Mouse (Mus musculus) intestine, postnatal 0 days (tissue): Measurements from ENCODE around the gene Amz2. TPM values are rescaled to one million over a fixed set of nuclear protein-coding genes. Genes with fewer than 3 reads are reported as not detected.
A peak's percentile ranks its signal among the peaks of the same experiment; 100 is the strongest.

Experiments used
- ATAC-seq: fragments of 200-750 bp; cut with Nextera tagmentation; 2 replicates; pipeline ENCODE4 v1.8.0; 2017; ENCODE audit warnings: mild to moderate bottlenecking, moderate TSS enrichment, moderate library complexity
- H3K27ac ChIP-seq: fragments of 300-500 bp; sonication (generic); 2 replicates; pipeline ENCODE4 v1.5.1; 2014; ENCODE audit warnings: mild to moderate bottlenecking, low read depth, low read length, moderate library complexity
- H3K27me3 ChIP-seq: fragments of 300-500 bp; sonication (generic); replicated peaks from 2 replicates; pipeline ENCODE4 v1.6.1; 2014; ENCODE audit warnings: low read length, mixed read lengths; ENCODE audit not compliant: control insufficient read depth, insufficient read depth
- H3K36me3 ChIP-seq: fragments of 300-500 bp; sonication (generic); 2 replicates; pipeline ENCODE4 v1.6.1; 2014; ENCODE audit warnings: mild to moderate bottlenecking, moderate library complexity; ENCODE audit not compliant: control insufficient read depth, insufficient read depth
- H3K4me1 ChIP-seq: fragments of 300-500 bp; sonication (generic); replicated peaks from 2 replicates; pipeline ENCODE4 v1.6.1; 2014; ENCODE audit warnings: antibody characterized with exemption, low read length, mixed read lengths; ENCODE audit not compliant: control insufficient read depth, insufficient read depth
- H3K4me2 ChIP-seq: fragments of 300-500 bp; sonication (generic); replicated peaks from 2 replicates; pipeline ENCODE4 v1.6.1; 2014; ENCODE audit warnings: low read depth, mild to moderate bottlenecking, moderate library complexity
- H3K4me3 ChIP-seq: fragments of 300-500 bp; sonication (generic); 2 replicates; pipeline ENCODE4 v1.5.1; 2014; ENCODE audit warnings: low read depth, low read length
- H3K9ac ChIP-seq: fragments of 300-500 bp; sonication (generic); 2 replicates; pipeline ENCODE4 v1.6.1; 2014; ENCODE audit warnings: mild to moderate bottlenecking, low read depth, low read length
- H3K9me3 ChIP-seq: fragments of 300-500 bp; sonication (generic); 2 replicates; pipeline ENCODE4 v1.6.1; 2016; ENCODE audit warnings: mixed run types; ENCODE audit not compliant: control insufficient read depth
- CTCF ChIP-seq: sonication (generic); IDR thresholded peaks from 2 replicates; pipeline ENCODE4 v1.5.1; 2016; ENCODE audit warnings: low read depth, mild to moderate bottlenecking, control low read depth, antibody characterized with exemption, moderate library complexity
- WGBS: fragments of 180-500 bp; shearing (Covaris S2); extraction: QIAGEN DNeasy Blood & Tissue Kit; methylation state at CpG from one replicate; pipeline ENCODE4 v1.1.7; 2014; 5-methylcytosine and 5-hydroxymethylcytosine counted together
- polyA plus RNA-seq: library from polyadenylated mRNA; unstranded; fragments of >200 nt; fragmentation: Nextera tagmentation; extraction: Ambion mirVana; gene quantifications from 2 replicates; pipeline ENCODE4 v1.2.1, GENCODE M21; 2015

Gene Amz2
- polyA plus RNA-seq, 1 experiment from 2014 or later, result 22.7 TPM

GRCm38 (mm10) chr11:109494890-109495770, 69.4 kb downstream of the Amz2 start:
- no peaks in the 10 kb centered on the region for H3K9me3 ChIP-seq
- H3K4me1 ChIP-seq, result peaks cover 5% of the 10 kb centered on the region; the same call in 1 of the 2 replicates
- TF ChIP-seq CTCF, result no peak
- H3K4me2 ChIP-seq, result peak overlapping the region; percentile 21
- ATAC-seq, result peak; percentile 67
- no peak overlapping the region for H3K9ac ChIP-seq
- 43% methylated on average over 24 of the region's 24 CpGs for WGBS
- H3K27ac ChIP-seq, result peak overlapping the region; percentile 81
- H3K27me3 ChIP-seq, result no peaks in the 10 kb centered on the region
- H3K36me3 ChIP-seq, result no peaks in the 10 kb centered on the region; the same call in 1 of the 2 replicates
- no peak overlapping the region for H3K4me3 ChIP-seq

GRCm38 (mm10) chr11:109495771-109496474, 70.2 kb downstream of the Amz2 start:
- no peak overlapping the region for H3K9ac ChIP-seq
- TF ChIP-seq CTCF, result no peak
- H3K9me3 ChIP-seq, result no peaks in the 10 kb centered on the region
- H3K36me3 ChIP-seq, result no peaks in the 10 kb centered on the region
- ATAC-seq, result peak; percentile 63
- H3K4me2 ChIP-seq, result peak overlapping the region; percentile 21
- peak overlapping the region; percentile 81 for H3K27ac ChIP-seq
- peaks cover 5% of the 10 kb centered on the region; the same call in 1 of the 2 replicates for H3K4me1 ChIP-seq
- H3K4me3 ChIP-seq, result no peak overlapping the region
- no peaks in the 10 kb centered on the region for H3K27me3 ChIP-seq
- 24% methylated on average over 14 of the region's 14 CpGs for WGBS

DNA sequence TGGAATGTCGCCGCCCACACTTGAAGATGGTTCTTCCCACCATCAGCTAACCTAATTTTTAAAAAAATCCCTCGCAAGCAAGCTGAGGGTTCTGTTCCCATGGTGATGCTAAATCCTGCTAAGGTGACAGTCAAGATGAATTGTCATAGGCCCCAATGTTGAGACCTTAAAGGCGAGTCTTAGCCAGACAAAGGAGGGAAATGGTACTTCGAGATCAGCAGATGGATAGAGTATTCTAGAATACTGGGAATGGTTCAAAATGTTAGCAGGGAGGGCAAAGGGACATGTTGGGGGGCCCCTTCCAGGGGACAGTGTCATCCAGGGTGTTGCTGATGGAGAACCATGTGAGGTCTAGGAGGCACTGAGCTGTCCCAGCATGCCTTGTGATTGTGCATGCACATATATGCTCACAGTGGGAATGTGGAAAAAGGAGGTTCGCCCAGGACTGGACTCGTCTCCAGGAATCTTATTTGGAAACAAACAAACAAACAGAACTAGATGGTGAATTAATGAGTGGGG, 70.8 kb downstream of the Amz2 start:
- H3K4me3 ChIP-seq, result no peak overlapping the region

GRCm38 (mm10) chr11:109496996-109497714, 71.4 kb downstream of the Amz2 start:
- Histone ChIP-seq H3K27ac (peak overlapping the region; percentile 36; the same call in 1 of the 2 replicates), H3K9ac (no peak overlapping the region), H3K27me3 (no peaks in the 10 kb centered on the region), H3K4me2 (no peak overlapping the region), H3K4me1 (peaks cover 5% of the 10 kb centered on the region; the same call in 1 of the 2 replicates), H3K9me3 (no peaks in the 10 kb centered on the region), H3K36me3 (no peaks in the 10 kb centered on the region), H3K4me3 (no peak overlapping the region)
- 81% methylated on average over 6 of the region's 6 CpGs for WGBS
- ATAC-seq, result no peak
- TF ChIP-seq CTCF, result no peak

More for the DNA sequence above, 70.8 kb downstream of the Amz2 start:
- no peak for TF ChIP-seq CTCF
- H3K4me2 ChIP-seq, result no peak overlapping the region
- H3K36me3 ChIP-seq, result no peaks in the 10 kb centered on the region
- ATAC-seq, result no peak
- no peaks in the 10 kb centered on the region for H3K9me3 ChIP-seq
- H3K27me3 ChIP-seq, result no peaks in the 10 kb centered on the region
- H3K4me1 ChIP-seq, result peaks cover 5% of the 10 kb centered on the region; the same call in 1 of the 2 replicates
- no peak overlapping the region for H3K9ac ChIP-seq
- 74% methylated on average over 7 of the region's 7 CpGs for WGBS
- H3K27ac ChIP-seq, result peak overlapping the region; percentile 81; the same call in 1 of the 2 replicates

GRCm38 (mm10) chr11:109497990-109498389, 72.2 kb downstream of the Amz2 start:
- TF ChIP-seq CTCF, result no peak
- peak; percentile 77 for ATAC-seq
- H3K9me3 ChIP-seq, result no peaks in the 10 kb centered on the region
- H3K9ac ChIP-seq, result no peak overlapping the region
- H3K4me1 ChIP-seq, result peaks cover 5% of the 10 kb centered on the region; the same call in 1 of the 2 replicates
- WGBS, result 17% methylated on average over 9 of the region's 9 CpGs
- no peaks in the 10 kb centered on the region for H3K36me3 ChIP-seq
- H3K4me3 ChIP-seq, result no peak overlapping the region
- H3K4me2 ChIP-seq, result peak overlapping the region; percentile 24
- H3K27me3 ChIP-seq, result no peaks in the 10 kb centered on the region
- H3K27ac ChIP-seq, result peak overlapping the region; percentile 67
